Mouse (Mus musculus): Measurements from ENCODE around the gene Ror2. TPM values are rescaled to one million over a fixed set of nuclear protein-coding genes. Genes with fewer than 3 reads are reported as not detected.

Gene Ror2
- polyA plus RNA-seq, 1 experiment from 2014 or later, result 10.2 TPM

- no peak for ATAC-seq (replicated peaks; ENCODE audit: insufficient number of reproducible peaks, low FRiP score, low TSS enrichment)
- Histone ChIP-seq H3K27me3 (ENCODE audit: control insufficient read depth, insufficient read depth, low read length) (no peaks in the 10 kb centered on the region), H3K27ac (ENCODE audit: low read depth, low read length) (no peak overlapping the region), H3K9ac (ENCODE audit: low read depth, low read length) (no peak overlapping the region), H3K4me3 (ENCODE audit: low read depth, low read length) (no peak overlapping the region), H3K4me2 (no peak overlapping the region), H3K9me3 (replicated peaks; ENCODE audit: control insufficient read depth, low read length) (no peaks in the 10 kb centered on the region), H3K4me1 (ENCODE audit: control insufficient read depth, insufficient read depth, low read length) (peaks cover 42% of the 10 kb centered on the region), H3K36me3 (ENCODE audit: control insufficient read depth, insufficient read depth, low read length) (no peaks in the 10 kb centered on the region)
- 88% methylated on average over 12 of the region's 12 CpGs for WGBS (ENCODE audit: insufficient replicate concordance)
Measured at GRCm38 (mm10) chr13:53253255-53253654, 32.7 kb downstream of the Ror2 start.

DNA sequence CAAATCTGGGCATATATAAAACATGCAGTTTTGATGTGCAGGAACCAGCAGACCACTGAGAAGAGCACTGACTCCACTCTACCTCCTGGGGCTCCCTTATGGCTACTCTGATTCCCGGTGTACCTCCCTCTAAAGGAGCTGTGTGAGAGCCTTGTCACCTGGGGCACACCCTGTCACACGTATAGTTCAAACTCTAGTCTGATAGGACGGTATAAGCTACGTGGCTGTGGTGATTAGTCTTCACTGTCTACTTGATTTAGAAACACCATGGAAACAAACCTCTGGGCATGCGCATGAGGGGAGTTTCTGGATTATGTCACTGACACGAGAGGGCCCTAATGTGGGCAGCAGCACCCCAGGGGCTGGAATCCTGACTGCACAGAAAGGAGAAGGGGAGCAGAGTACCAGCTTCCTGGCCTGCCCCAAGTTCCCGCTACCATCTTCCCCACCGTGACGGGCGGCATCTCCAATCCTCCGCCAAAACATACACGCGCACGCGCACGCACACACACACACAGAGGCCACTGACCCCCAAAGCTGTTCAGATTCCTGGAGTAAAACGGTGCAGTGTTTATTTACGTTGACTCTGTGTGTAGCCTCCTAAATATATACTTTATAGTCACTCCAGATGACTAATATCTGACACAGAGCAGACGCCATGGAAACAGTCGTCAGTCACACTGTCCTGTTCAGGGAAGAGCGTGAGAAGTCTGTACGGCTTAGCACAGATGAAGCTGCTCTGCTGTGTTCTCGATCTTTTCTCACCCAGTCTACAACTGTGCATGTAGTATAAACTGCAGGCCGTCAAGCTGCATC lies 37.1 kb downstream of the Ror2 start:
- Histone ChIP-seq H3K4me3 (ENCODE audit: low read depth, low read length) (no peak overlapping the region), H3K27ac (ENCODE audit: low read depth, low read length) (peak overlapping the region; percentile 77), H3K4me1 (ENCODE audit: control insufficient read depth, insufficient read depth, low read length) (peaks cover 43% of the 10 kb centered on the region), H3K27me3 (ENCODE audit: control insufficient read depth, insufficient read depth, low read length) (no peaks in the 10 kb centered on the region), H3K4me2 (peak overlapping the region; percentile 27; the same call in 1 of the 2 replicates), H3K9me3 (replicated peaks; ENCODE audit: control insufficient read depth, low read length) (no peaks in the 10 kb centered on the region), H3K36me3 (ENCODE audit: control insufficient read depth, insufficient read depth, low read length) (no peaks in the 10 kb centered on the region), H3K9ac (ENCODE audit: low read depth, low read length) (0 out of 2 replicates have a peak overlapping the region, but pooled peaks have one; percentile 8)
- no peak for ATAC-seq (replicated peaks; ENCODE audit: insufficient number of reproducible peaks, low FRiP score, low TSS enrichment)
- 47% methylated on average over 24 of the region's 24 CpGs for WGBS (ENCODE audit: insufficient replicate concordance)

GRCm38 (mm10) chr13:53248080-53248479 lies 37.8 kb downstream of the Ror2 start:
- Histone ChIP-seq H3K4me2 (no peak overlapping the region), H3K36me3 (ENCODE audit: control insufficient read depth, insufficient read depth, low read length) (no peaks in the 10 kb centered on the region), H3K4me3 (ENCODE audit: low read depth, low read length) (no peak overlapping the region), H3K27me3 (ENCODE audit: control insufficient read depth, insufficient read depth, low read length) (no peaks in the 10 kb centered on the region), H3K27ac (ENCODE audit: low read depth, low read length) (peak overlapping the region; percentile 24; the same call in 1 of the 2 replicates), H3K4me1 (ENCODE audit: control insufficient read depth, insufficient read depth, low read length) (peaks cover 42% of the 10 kb centered on the region), H3K9me3 (replicated peaks; ENCODE audit: control insufficient read depth, low read length) (no peaks in the 10 kb centered on the region), H3K9ac (ENCODE audit: low read depth, low read length) (no peak overlapping the region)
- 41% methylated on average over 6 of the region's 6 CpGs for WGBS (ENCODE audit: insufficient replicate concordance)
- ATAC-seq (replicated peaks; ENCODE audit: insufficient number of reproducible peaks, low FRiP score, low TSS enrichment), result no peak; the same call in 1 of the 2 replicates

DNA sequence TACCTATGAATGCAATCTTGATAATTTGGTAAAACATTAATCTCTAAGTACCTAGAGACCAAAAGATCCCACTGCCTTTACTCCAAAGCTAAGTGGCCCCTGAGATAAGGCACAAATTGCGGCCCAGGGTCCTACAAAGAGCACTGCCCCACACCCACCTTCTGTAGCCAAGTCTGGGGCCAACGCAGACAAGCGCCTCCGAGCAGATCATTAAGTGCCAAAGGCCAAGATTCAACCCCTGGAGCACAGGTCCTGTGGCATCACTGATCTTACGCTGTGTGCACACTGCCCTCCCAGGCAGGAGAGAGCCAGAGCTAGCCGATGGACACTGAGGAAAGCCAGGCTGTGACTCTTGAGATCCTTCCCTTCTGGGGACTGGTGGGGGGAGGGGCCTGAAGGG lies 38.7 kb downstream of the Ror2 start:
- H3K27ac ChIP-seq (ENCODE audit: low read depth, low read length), result no peak overlapping the region
- no peaks in the 10 kb centered on the region for H3K27me3 ChIP-seq (ENCODE audit: control insufficient read depth, insufficient read depth, low read length)
- H3K9ac ChIP-seq (ENCODE audit: low read depth, low read length), result no peak overlapping the region
- no peaks in the 10 kb centered on the region for H3K9me3 ChIP-seq (replicated peaks; ENCODE audit: control insufficient read depth, low read length)
- peak overlapping the region; percentile 0; the same call in 1 of the 2 replicates for H3K4me2 ChIP-seq
- no peak; the same call in 1 of the 2 replicates for ATAC-seq (replicated peaks; ENCODE audit: insufficient number of reproducible peaks, low FRiP score, low TSS enrichment)
- WGBS (ENCODE audit: insufficient replicate concordance), result 40% methylated on average over 6 of the region's 6 CpGs
- H3K36me3 ChIP-seq (ENCODE audit: control insufficient read depth, insufficient read depth, low read length), result 0 out of 2 replicates have a peak, but pooled peaks cover 2% of the 10 kb centered on the region
- H3K4me3 ChIP-seq (ENCODE audit: low read depth, low read length), result no peak overlapping the region
- H3K4me1 ChIP-seq (ENCODE audit: control insufficient read depth, insufficient read depth, low read length), result peaks cover 42% of the 10 kb centered on the region

DNA sequence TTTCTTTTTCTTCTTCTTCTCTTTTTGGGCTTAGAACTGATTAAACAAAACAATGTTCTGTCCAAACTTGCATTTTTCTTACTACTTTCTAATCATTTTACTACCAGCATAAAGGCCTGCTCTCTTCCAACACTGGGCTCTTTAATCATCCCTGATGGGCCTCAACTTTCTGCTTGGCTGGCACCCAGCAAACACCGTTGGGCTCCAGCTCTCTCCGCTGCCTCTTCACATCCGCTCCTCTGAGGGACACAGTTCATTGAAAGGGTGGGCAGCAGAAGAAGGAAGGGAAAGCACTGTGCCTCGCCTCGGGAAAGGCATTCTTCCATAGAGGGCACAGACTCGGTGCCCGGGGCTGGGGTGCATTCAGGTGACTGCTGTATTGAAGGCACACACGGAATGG lies 41.8 kb downstream of the Ror2 start:
- H3K9me3 ChIP-seq (replicated peaks; ENCODE audit: control insufficient read depth, low read length), result no peaks in the 10 kb centered on the region
- H3K27me3 ChIP-seq (ENCODE audit: control insufficient read depth, insufficient read depth, low read length), result no peaks in the 10 kb centered on the region
- no peak overlapping the region for H3K4me3 ChIP-seq (ENCODE audit: low read depth, low read length)
- WGBS (ENCODE audit: insufficient replicate concordance), result 75% methylated on average over 8 of the region's 8 CpGs
- ATAC-seq (replicated peaks; ENCODE audit: insufficient number of reproducible peaks, low FRiP score, low TSS enrichment), result no peak
- no peak overlapping the region for H3K4me2 ChIP-seq
- H3K36me3 ChIP-seq (ENCODE audit: control insufficient read depth, insufficient read depth, low read length), result 0 out of 2 replicates have a peak, but pooled peaks cover 2% of the 10 kb centered on the region
- H3K27ac ChIP-seq (ENCODE audit: low read depth, low read length), result no peak overlapping the region
- H3K9ac ChIP-seq (ENCODE audit: low read depth, low read length), result no peak overlapping the region
- H3K4me1 ChIP-seq (ENCODE audit: control insufficient read depth, insufficient read depth, low read length), result peaks cover 38% of the 10 kb centered on the region

GRCm38 (mm10) chr13:53237455-53237854 lies 48.5 kb downstream of the Ror2 start:
- no peak for ATAC-seq (replicated peaks; ENCODE audit: insufficient number of reproducible peaks, low FRiP score, low TSS enrichment)
- H3K4me2 ChIP-seq, result no peak overlapping the region
- H3K9me3 ChIP-seq (replicated peaks; ENCODE audit: control insufficient read depth, low read length), result no peaks in the 10 kb centered on the region
- 61% methylated on average over 10 of the region's 10 CpGs for WGBS (ENCODE audit: insufficient replicate concordance)
- no peak overlapping the region for H3K4me3 ChIP-seq (ENCODE audit: low read depth, low read length)
- no peak overlapping the region for H3K9ac ChIP-seq (ENCODE audit: low read depth, low read length)
- 0 out of 2 replicates have a peak, but pooled peaks cover under 1% of the 10 kb centered on the region for H3K36me3 ChIP-seq (ENCODE audit: control insufficient read depth, insufficient read depth, low read length)
- H3K27ac ChIP-seq (ENCODE audit: low read depth, low read length), result no peak overlapping the region
- peaks cover 51% of the 10 kb centered on the region for H3K4me1 ChIP-seq (ENCODE audit: control insufficient read depth, insufficient read depth, low read length)
- H3K27me3 ChIP-seq (ENCODE audit: control insufficient read depth, insufficient read depth, low read length), result no peaks in the 10 kb centered on the region; the same call in 1 of the 2 replicates

DNA sequence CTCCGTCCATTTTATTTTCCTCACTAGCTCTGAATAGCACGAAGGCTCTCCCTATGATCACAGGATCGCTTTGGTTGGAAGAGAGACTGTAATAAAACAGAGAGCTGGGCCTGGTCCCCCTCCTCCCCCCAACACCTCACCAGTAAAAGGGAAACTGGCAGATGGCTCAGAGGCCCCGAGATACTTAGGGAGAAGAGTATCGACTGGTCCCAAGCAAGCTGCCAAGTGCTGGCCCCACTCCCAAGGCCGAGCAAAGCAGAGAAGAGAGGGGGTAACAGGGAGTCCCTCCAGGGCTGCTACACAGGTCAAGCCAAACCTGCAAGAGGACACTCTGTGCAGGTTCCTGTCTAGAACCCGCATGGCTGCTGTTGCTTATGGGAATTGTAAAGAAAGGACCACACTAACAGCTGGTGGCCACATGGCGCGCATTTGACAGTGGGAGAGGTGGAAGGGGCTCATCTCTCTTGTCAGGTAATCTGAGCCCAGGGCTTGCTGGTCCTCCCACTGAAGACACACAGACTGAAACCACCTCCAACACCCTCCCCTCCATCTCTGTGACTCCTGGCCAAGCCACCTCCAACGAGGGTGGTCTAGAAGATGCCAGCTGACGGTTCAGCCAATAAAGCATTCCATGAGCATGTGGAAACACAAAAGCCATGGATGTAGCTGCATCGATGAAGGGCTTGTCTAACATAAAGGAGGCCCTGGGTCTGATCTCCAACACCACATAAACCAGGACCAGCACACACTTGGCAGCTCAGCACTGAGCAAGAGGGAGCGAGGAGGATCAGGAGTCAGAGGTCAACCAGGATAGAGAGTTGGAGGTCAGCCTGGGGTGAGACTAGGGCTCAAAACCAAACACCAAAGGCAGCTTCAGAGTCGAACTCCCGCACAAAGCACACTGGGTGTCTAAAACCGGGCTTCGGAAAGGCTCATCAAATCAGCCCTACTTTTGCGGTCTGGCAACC lies 49.2 kb downstream of the Ror2 start:
- Histone ChIP-seq H3K4me1 (ENCODE audit: control insufficient read depth, insufficient read depth, low read length) (peaks cover 58% of the 10 kb centered on the region), H3K27ac (ENCODE audit: low read depth, low read length) (no peak overlapping the region), H3K27me3 (ENCODE audit: control insufficient read depth, insufficient read depth, low read length) (no peaks in the 10 kb centered on the region; the same call in 1 of the 2 replicates), H3K9me3 (replicated peaks; ENCODE audit: control insufficient read depth, low read length) (no peaks in the 10 kb centered on the region), H3K9ac (ENCODE audit: low read depth, low read length) (no peak overlapping the region), H3K4me2 (no peak overlapping the region), H3K36me3 (ENCODE audit: control insufficient read depth, insufficient read depth, low read length) (no peaks in the 10 kb centered on the region), H3K4me3 (ENCODE audit: low read depth, low read length) (no peak overlapping the region)
- no peak for ATAC-seq (replicated peaks; ENCODE audit: insufficient number of reproducible peaks, low FRiP score, low TSS enrichment)
- WGBS (ENCODE audit: insufficient replicate concordance), result 48% methylated on average over 18 of the region's 18 CpGs

- no peaks in the 10 kb centered on the region for H3K9me3 ChIP-seq (replicated peaks; ENCODE audit: control insufficient read depth, low read length)
- H3K4me3 ChIP-seq (ENCODE audit: low read depth, low read length), result no peak overlapping the region
- no peaks in the 10 kb centered on the region for H3K36me3 ChIP-seq (ENCODE audit: control insufficient read depth, insufficient read depth, low read length)
- H3K4me2 ChIP-seq, result no peak overlapping the region
- H3K27me3 ChIP-seq (ENCODE audit: control insufficient read depth, insufficient read depth, low read length), result no peaks in the 10 kb centered on the region; the same call in 1 of the 2 replicates
- no peak overlapping the region for H3K9ac ChIP-seq (ENCODE audit: low read depth, low read length)
- no peak for ATAC-seq (replicated peaks; ENCODE audit: insufficient number of reproducible peaks, low FRiP score, low TSS enrichment)
- H3K27ac ChIP-seq (ENCODE audit: low read depth, low read length), result no peak overlapping the region
- WGBS (ENCODE audit: insufficient replicate concordance), result 32% methylated on average over 7 of the region's 7 CpGs
- H3K4me1 ChIP-seq (ENCODE audit: control insufficient read depth, insufficient read depth, low read length), result peaks cover 62% of the 10 kb centered on the region
Measured at GRCm38 (mm10) chr13:53235953-53236352, 50.0 kb downstream of the Ror2 start.

Measured in heart, embryonic 11.5 days (tissue).